Mouse (Mus musculus): ENCODE measurements around the gene Yap1. TPM values are rescaled to one million over a fixed set of nuclear protein-coding genes. Genes with fewer than 3 reads are reported as not detected.
A peak's percentile ranks its signal among the peaks of the same experiment; 100 is the strongest.
"Not testable (repeated sequence)": the region's sequence is repeated elsewhere in the genome, so short reads cannot be mapped to it uniquely, and the experiment has no call there.

The Yap1 gene
- total RNA-seq, 2 experiments from 2014 or later, result 19.6 to 20.6 TPM

DNA sequence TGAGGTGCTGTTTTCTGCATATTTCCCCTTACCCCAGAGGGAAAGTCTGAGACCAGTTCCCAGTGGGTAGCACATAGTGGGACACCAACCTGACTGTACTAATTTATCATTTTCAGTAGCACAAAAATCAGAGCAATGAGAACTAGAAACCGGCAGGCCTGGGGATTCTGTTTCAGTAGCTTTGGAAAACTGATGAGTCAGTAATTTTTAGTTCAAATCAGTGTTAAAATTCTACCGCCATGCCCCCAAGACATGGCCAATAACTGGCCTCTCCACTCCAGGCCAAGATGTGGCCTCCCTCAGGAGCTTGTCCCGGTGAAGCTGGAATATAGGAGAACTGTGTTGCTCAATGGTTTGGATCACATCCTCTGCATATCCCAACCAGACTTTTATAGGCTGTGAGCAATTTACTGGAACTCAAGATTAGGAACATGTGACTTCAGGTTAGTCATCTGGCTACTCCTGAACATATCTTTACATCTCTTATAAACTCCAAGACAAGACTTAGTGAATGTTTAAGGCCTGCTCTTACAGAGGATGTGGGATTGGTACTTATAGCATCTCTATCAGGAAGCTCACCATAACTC is 76.1 kb downstream of the Yap1 start:
- DNase-seq (ENCODE audit: low spot score in 2 of 2), result no peak

- DNase-seq (ENCODE audit: low spot score in 2 of 2), result no peak
These were observed 89.5 kb downstream of the Yap1 start for GRCm38 (mm10) chr9:7914925-7915324.

- DNase-seq (ENCODE audit: low spot score in 2 of 2), result peak in 1 of 2 experiments; percentile 17
These were observed 89.9 kb downstream of the Yap1 start for GRCm38 (mm10) chr9:7914487-7914886.

- DNase-seq (ENCODE audit: low spot score in 2 of 2), result no peak
These were observed 90.4 kb downstream of the Yap1 start for GRCm38 (mm10) chr9:7913953-7914352.

DNA sequence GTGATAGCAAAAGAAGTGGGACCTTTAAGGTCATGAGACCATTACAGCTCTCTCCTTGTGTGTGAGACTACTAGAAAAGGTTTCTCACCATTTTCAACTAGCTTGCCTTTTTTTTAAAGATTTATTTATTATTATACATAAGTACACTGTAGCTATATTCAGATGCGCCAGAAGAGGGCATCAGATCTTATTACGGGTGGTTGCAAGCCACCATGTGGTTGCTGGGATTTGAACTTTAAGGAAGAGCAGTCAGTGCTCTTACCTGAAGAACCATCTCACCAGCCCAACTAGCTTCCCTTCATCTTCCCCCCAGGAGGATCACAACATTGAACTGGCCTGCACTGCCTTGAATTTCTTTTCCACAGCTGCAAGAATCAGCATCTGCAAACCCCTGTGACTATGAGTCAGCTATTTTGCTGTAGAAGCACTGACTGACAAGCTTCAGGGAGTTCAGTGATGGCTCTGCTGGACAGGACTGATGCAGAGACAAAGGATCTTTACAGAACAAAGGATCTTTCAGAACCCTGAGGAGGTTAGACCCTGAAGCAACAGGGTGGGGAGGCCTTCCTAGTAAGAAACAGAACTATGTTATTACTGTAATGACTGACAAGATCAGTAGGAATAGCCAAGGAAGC is 96.9 kb downstream of the Yap1 start:
- no peak for DNase-seq (ENCODE audit: low spot score in 2 of 2)

GRCm38 (mm10) chr9:7906564-7906963 is 97.8 kb downstream of the Yap1 start:
- DNase-seq (ENCODE audit: low spot score in 2 of 2), result no peak

GRCm38 (mm10) chr9:7903825-7904224 is 100.6 kb downstream of the Yap1 start:
- DNase-seq (ENCODE audit: low spot score in 2 of 2), result no peak

DNA sequence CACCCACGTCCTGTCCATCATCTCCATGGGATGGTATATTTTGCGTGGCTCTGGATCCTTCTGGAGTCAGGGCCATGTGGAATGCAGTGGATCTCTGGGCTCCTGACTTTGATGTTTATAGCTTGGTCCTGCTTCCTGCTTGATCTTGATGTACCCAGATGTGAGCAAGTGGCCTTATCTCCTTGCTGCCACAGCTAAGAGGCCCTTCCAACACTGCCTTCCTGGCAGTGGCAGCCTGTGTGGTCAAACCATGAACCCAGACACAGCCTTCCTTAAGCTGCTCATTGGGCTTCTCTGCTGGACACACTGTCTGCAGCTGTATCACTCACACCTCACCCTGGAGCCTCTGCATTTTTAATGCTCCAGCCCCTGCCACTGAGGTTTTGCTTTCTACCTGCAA is 101.1 kb downstream of the Yap1 start:
- DNase-seq (ENCODE audit: low spot score in 2 of 2), result no peak

DNA sequence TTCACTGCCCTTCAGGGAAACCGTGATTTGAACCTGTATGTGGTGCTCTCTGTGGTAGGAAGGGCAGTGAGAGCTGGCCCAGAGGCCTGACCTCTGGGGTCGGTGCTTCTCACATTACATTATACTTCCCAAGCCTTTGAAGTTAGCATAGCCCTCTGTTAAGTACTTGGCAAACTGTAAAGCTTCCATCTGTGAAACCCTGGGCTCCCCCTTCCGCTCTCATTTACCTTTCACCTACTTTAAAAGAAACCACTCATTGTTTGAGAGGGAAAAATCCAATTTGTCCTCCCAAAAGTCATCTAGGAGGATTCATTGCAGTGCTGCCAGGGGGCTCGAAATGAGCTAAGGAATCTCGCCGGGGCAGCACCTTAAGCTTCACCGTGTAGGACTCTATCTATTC is 102.1 kb downstream of the Yap1 start:
- no peak for DNase-seq (ENCODE audit: low spot score in 2 of 2)

GRCm38 (mm10) chr9:7900965-7901364 is 103.4 kb downstream of the Yap1 start:
- DNase-seq (ENCODE audit: low spot score in 2 of 2), result no peak

- DNase-seq (ENCODE audit: low spot score in 2 of 2), result peak; percentile 74 to 80
These were observed 106.9 kb downstream of the Yap1 start for GRCm38 (mm10) chr9:7897502-7897901.

DNA sequence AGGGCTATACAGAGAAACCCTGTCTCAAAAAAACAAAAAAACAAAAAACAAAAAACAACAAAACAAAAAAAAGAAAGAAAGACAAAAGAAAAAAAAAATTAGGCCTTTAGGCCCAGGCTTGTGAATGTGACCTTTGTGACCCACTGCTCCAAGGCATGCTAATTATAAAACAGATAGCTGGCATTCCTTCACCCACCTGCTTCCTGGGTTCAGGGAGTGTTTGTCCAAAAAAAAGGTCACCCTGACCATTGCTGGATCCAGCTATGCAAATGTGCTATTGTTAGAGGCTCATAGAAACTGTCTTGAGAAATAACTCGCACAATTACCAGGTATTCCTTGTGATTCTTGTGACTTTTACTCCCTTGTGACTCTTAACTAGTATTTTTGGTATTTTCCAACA is 112.6 kb downstream of the Yap1 start:
- DNase-seq (ENCODE audit: low spot score in 2 of 2), result not testable (repeated sequence)

DNA sequence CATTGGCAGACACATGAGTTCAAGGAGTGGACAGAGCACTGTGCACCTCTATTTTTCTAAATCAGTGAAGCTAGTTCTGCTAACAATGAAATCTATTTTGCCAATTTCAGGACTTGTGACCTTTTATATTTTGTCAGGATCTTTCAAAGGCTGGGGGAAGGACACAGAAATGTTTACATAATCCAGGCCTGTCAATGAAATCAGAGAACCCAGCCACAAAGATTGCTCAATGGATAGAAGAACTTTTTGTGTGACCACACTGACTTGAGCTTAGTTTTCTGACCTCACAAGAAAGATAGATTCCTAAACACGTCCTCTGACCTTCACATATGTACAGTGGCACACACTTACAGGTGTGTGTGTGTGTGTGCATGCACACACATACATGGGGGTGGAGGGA is 113.2 kb downstream of the Yap1 start:
- no peak for DNase-seq (ENCODE audit: low spot score in 2 of 2)

GRCm38 (mm10) chr9:7884346-7884745 is 120.0 kb downstream of the Yap1 start:
- no peak for DNase-seq (ENCODE audit: low spot score in 2 of 2)

GRCm38 (mm10) chr9:7882304-7882865 is 122.0 kb downstream of the Yap1 start:
- no peak for DNase-seq (ENCODE audit: low spot score in 2 of 2)

Other genes with a start within 250 kb of the Yap1 start
- 1 to 10 TPM; 8.8 to 9.5 TPM for gene Tmem123, start 240.6 kb downstream of the Yap1 start, total RNA-seq (2021)
- 10 to 100 TPM; 34.9 to 36.6 TPM for gene Birc2, start 167.5 kb downstream of the Yap1 start, total RNA-seq (2021)
- 1 to 10 TPM; 2.0 to 2.7 TPM for gene Birc3, start 131.4 kb downstream of the Yap1 start, total RNA-seq (2021)
- gene Cfap300, start 38.2 kb upstream of the Yap1 start, total RNA-seq (2021), result 1 to 10 TPM; 7.5 to 8.9 TPM
- 10 to 100 TPM; 19.6 to 23.3 TPM for gene Cep126, start 129.7 kb upstream of the Yap1 start, total RNA-seq (2021)